Mouse (Mus musculus): Measurements from ENCODE around the gene Atoh8.

The Atoh8 gene

GRCm38 (mm10) chr6:72254588-72255075 lies 19.3 kb upstream of the Atoh8 start:
- DNase-seq (ENCODE audit: low read depth, low spot score) = no peak

GRCm38 (mm10) chr6:72253911-72254587 lies 18.7 kb upstream of the Atoh8 start:
- DNase-seq (ENCODE audit: low read depth, low spot score) = no peak

GRCm38 (mm10) chr6:72253168-72253567 lies 17.8 kb upstream of the Atoh8 start:
- no peak for DNase-seq (ENCODE audit: low read depth, low spot score)

GRCm38 (mm10) chr6:72252433-72252832 lies 17.1 kb upstream of the Atoh8 start:
- no peak for DNase-seq (ENCODE audit: low read depth, low spot score)

GRCm38 (mm10) chr6:72249981-72250380 lies 14.6 kb upstream of the Atoh8 start:
- DNase-seq (ENCODE audit: low read depth, low spot score) = no peak

GRCm38 (mm10) chr6:72248150-72248914 lies 13.0 kb upstream of the Atoh8 start:
- no peak for DNase-seq (ENCODE audit: low read depth, low spot score)

- DNase-seq (ENCODE audit: low read depth, low spot score) = no peak
Measured at GRCm38 (mm10) chr6:72246303-72246702, 10.9 kb upstream of the Atoh8 start.

- DNase-seq (ENCODE audit: low read depth, low spot score) = no peak
Measured at GRCm38 (mm10) chr6:72244569-72245285, 9.3 kb upstream of the Atoh8 start.

- no peak for DNase-seq (ENCODE audit: low read depth, low spot score)
Measured at GRCm38 (mm10) chr6:72244144-72244549, 8.8 kb upstream of the Atoh8 start.

- no peak for DNase-seq (ENCODE audit: low read depth, low spot score)
Measured at GRCm38 (mm10) chr6:72242532-72243320, 7.3 kb upstream of the Atoh8 start.

GRCm38 (mm10) chr6:72241843-72242154 lies 6.4 kb upstream of the Atoh8 start:
- DNase-seq (ENCODE audit: low read depth, low spot score) = no peak

GRCm38 (mm10) chr6:72241133-72241842 lies 5.9 kb upstream of the Atoh8 start:
- no peak for DNase-seq (ENCODE audit: low read depth, low spot score)

- no peak for DNase-seq (ENCODE audit: low read depth, low spot score)
Measured at GRCm38 (mm10) chr6:72240042-72240441, 4.7 kb upstream of the Atoh8 start.

GRCm38 (mm10) chr6:72237035-72237434 lies 1.7 kb upstream of the Atoh8 start:
- peak; percentile 55 for DNase-seq (ENCODE audit: low read depth, low spot score)

GRCm38 (mm10) chr6:72235807-72236407 lies 530 bp upstream of the Atoh8 start:
- DNase-seq (ENCODE audit: low read depth, low spot score) = no peak

GRCm38 (mm10) chr6:72234372-72235097 lies 842 bp downstream of the Atoh8 start:
- no peak for DNase-seq (ENCODE audit: low read depth, low spot score)

- DNase-seq (ENCODE audit: low read depth, low spot score) = no peak
Measured at GRCm38 (mm10) chr6:72233950-72234349, 1.4 kb downstream of the Atoh8 start.

- no peak for DNase-seq (ENCODE audit: low read depth, low spot score)
Measured at GRCm38 (mm10) chr6:72232870-72233269, 2.5 kb downstream of the Atoh8 start.

- DNase-seq (ENCODE audit: low read depth, low spot score) = no peak
Measured at GRCm38 (mm10) chr6:72232411-72232810, 3.0 kb downstream of the Atoh8 start.

GRCm38 (mm10) chr6:72230875-72231274 lies 4.5 kb downstream of the Atoh8 start:
- DNase-seq (ENCODE audit: low read depth, low spot score) = no peak

All from telencephalon, adult 2 months (tissue).